Mouse (Mus musculus) testis, adult 2 months (tissue): ENCODE data around the gene Srf.

ENCODE experiments used
- CTCF ChIP-seq: fragments of 200-500 bp; IDR thresholded peaks from 2 replicates; pipeline ENCODE4 v1.5.1; 2012; ENCODE audit warnings: low read depth, mild to moderate bottlenecking, inconsistent platforms, low read length, moderate library complexity; ENCODE audit not compliant: control insufficient read depth, insufficient read depth, insufficient replicate concordance
- POLR2A ChIP-seq: fragments of 200-500 bp; IDR thresholded peaks from 2 replicates; pipeline ENCODE4 v1.6.1; 2012; ENCODE audit warnings: low read depth, mild to moderate bottlenecking, inconsistent platforms, low read length, moderate library complexity; ENCODE audit not compliant: control insufficient read depth

GRCm38 (mm10) chr17:46602212-46602611, 46.2 kb upstream of the Srf start:
- no peak for TF ChIP-seq CTCF
- TF ChIP-seq POLR2A, result no peak
